Mouse (Mus musculus): Measurements from ENCODE around the gene Mcub. TPM values are rescaled to one million over a fixed set of nuclear protein-coding genes. Genes with fewer than 3 reads are reported as not detected.

Mcub gene
- polyA plus RNA-seq, 1 experiment from 2014 or later, result 8.7 TPM

- WGBS, result 66% methylated on average over 7 of the region's 7 CpGs
- no peaks in the 10 kb centered on the region for H3K27me3 ChIP-seq (ENCODE audit: control insufficient read depth, insufficient read depth, low read length)
- ATAC-seq (ENCODE audit: low FRiP score, low TSS enrichment), result peak; percentile 53; the same call in 1 of the 2 replicates
Observed at GRCm38 (mm10) chr3:129998001-129998400, 28.0 kb upstream of the Mcub start.

DNA sequence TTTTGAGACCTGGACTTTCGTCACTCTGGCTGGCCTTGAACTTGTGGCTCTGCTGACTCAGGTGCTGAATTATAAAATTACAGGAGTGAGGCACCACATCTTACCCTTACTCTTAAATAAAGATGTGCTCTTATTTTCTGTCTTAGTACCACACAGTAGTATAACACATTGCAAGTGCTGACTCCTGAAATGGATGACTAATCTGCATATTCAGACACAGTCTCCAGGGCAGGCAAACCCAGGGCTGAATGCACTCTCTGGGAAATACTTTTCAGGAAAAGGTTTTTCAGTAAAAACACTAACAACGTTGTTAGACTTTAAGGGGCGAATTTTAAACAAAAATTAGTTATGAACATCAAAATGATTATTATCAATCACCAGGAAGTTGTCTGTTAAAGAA is 27.3 kb upstream of the Mcub start:
- TF ChIP-seq EP300 (optimal IDR thresholded peaks at IDR 0.05), result no peak
- no peaks in the 10 kb centered on the region for H3K9me3 ChIP-seq (ENCODE audit: control insufficient read depth, low read length)
- no peak overlapping the region for H3K4me2 ChIP-seq (replicated peaks; ENCODE audit: low read depth)
- H3K27me3 ChIP-seq (ENCODE audit: control insufficient read depth, insufficient read depth, low read length), result no peaks in the 10 kb centered on the region
- no peak overlapping the region for H3K9ac ChIP-seq (ENCODE audit: low read length)
- DNase-seq (ENCODE audit: low spot score) (no peak), ATAC-seq (ENCODE audit: low FRiP score, low TSS enrichment) (no peak)
- no peak overlapping the region for H3K4me3 ChIP-seq (ENCODE audit: low read depth, low read length)
- H3K4me1 ChIP-seq (replicated peaks; ENCODE audit: control insufficient read depth, insufficient read depth), result no peaks in the 10 kb centered on the region
- no peak overlapping the region for H3K27ac ChIP-seq (replicated peaks)
- H3K36me3 ChIP-seq (ENCODE audit: control insufficient read depth, insufficient read depth, low read length), result peaks cover 31% of the 10 kb centered on the region
- WGBS, result 80% methylated on average over 3 of the region's 3 CpGs

More at GRCm38 (mm10) chr3:129998001-129998400, 28.0 kb upstream of the Mcub start:
- Histone ChIP-seq H3K9me3 (ENCODE audit: control insufficient read depth, low read length) (no peaks in the 10 kb centered on the region), H3K4me1 (replicated peaks; ENCODE audit: control insufficient read depth, insufficient read depth) (no peaks in the 10 kb centered on the region), H3K4me2 (replicated peaks; ENCODE audit: low read depth) (no peak overlapping the region), H3K27ac (replicated peaks) (no peak overlapping the region), H3K4me3 (ENCODE audit: low read depth, low read length) (no peak overlapping the region), H3K36me3 (ENCODE audit: control insufficient read depth, insufficient read depth, low read length) (peaks cover 33% of the 10 kb centered on the region), H3K9ac (ENCODE audit: low read length) (no peak overlapping the region)
- TF ChIP-seq EP300 (optimal IDR thresholded peaks at IDR 0.05), result no peak
- no peak for TF ChIP-seq CTCF (IDR thresholded peaks at IDR 0.05; ENCODE audit: low read depth)
- DNase-seq (ENCODE audit: low spot score), result no peak

GRCm38 (mm10) chr3:129987297-129987696 is 17.3 kb upstream of the Mcub start:
- Histone ChIP-seq H3K4me2 (replicated peaks; ENCODE audit: low read depth) (no peak overlapping the region), H3K4me1 (replicated peaks; ENCODE audit: control insufficient read depth, insufficient read depth) (no peaks in the 10 kb centered on the region), H3K9me3 (ENCODE audit: control insufficient read depth, low read length) (no peaks in the 10 kb centered on the region), H3K27ac (replicated peaks) (no peak overlapping the region), H3K27me3 (ENCODE audit: control insufficient read depth, insufficient read depth, low read length) (no peaks in the 10 kb centered on the region), H3K36me3 (ENCODE audit: control insufficient read depth, insufficient read depth, low read length) (peaks cover 39% of the 10 kb centered on the region), H3K4me3 (ENCODE audit: low read depth, low read length) (no peak overlapping the region), H3K9ac (ENCODE audit: low read length) (no peak overlapping the region)
- TF ChIP-seq EP300 (optimal IDR thresholded peaks at IDR 0.05), result no peak
- no peak for TF ChIP-seq CTCF (IDR thresholded peaks at IDR 0.05; ENCODE audit: low read depth)
- ATAC-seq (ENCODE audit: low FRiP score, low TSS enrichment) (no peak), DNase-seq (ENCODE audit: low spot score) (no peak)
- WGBS, result 95% methylated on average over 13 of the region's 13 CpGs

DNA sequence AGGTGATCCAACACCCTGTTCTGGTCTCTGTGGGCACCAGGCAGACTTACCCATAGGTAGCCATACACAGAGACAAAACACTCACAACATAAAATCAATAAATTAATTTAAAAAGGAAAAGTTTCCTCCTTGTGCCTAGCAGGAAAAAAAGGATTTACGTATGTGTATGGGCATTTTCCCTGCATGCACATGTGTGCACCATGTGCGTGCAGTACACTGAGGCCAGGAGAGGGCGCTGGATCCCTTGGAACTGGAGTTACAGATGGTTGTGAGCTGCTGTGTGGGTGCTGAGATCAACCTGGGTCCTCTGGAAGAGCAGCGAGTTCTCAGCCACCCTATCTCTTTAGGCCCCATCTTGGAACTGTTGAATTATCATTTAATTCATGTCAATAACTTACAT is 15.3 kb upstream of the Mcub start:
- Histone ChIP-seq H3K9ac (ENCODE audit: low read length) (no peak overlapping the region), H3K4me2 (replicated peaks; ENCODE audit: low read depth) (no peak overlapping the region), H3K4me3 (ENCODE audit: low read depth, low read length) (no peak overlapping the region), H3K27ac (replicated peaks) (no peak overlapping the region), H3K9me3 (ENCODE audit: control insufficient read depth, low read length) (no peaks in the 10 kb centered on the region), H3K27me3 (ENCODE audit: control insufficient read depth, insufficient read depth, low read length) (no peaks in the 10 kb centered on the region), H3K4me1 (replicated peaks; ENCODE audit: control insufficient read depth, insufficient read depth) (no peaks in the 10 kb centered on the region), H3K36me3 (ENCODE audit: control insufficient read depth, insufficient read depth, low read length) (peaks cover 37% of the 10 kb centered on the region)
- no peak for DNase-seq (ENCODE audit: low spot score)
- TF ChIP-seq EP300 (optimal IDR thresholded peaks at IDR 0.05), result no peak
- peak; percentile 45 for TF ChIP-seq CTCF (IDR thresholded peaks at IDR 0.05; ENCODE audit: low read depth)
- WGBS, result 91% methylated on average over 4 of the region's 4 CpGs
- ATAC-seq (ENCODE audit: low FRiP score, low TSS enrichment), result no peak

DNA sequence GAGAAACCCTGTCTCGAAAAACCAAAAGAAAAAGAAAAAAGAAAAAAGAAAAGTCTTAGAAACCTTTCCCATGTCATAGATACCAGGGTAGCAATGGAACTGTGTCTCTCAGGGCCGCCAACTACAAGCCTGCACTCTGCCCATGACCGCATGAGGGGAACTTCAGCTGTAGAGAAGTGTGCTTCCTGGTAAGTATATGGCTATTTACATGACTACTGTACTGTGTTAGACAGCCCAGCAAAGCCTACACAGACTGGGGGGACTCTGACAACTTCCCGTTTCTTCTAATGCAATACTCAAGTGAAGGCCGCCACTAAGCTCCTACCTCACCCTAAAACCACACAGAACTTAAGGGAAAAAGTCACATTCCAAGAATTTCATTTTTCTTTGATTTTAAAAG is 14.8 kb upstream of the Mcub start:
- H3K4me1 ChIP-seq (replicated peaks; ENCODE audit: control insufficient read depth, insufficient read depth), result no peaks in the 10 kb centered on the region
- DNase-seq (ENCODE audit: low spot score), result no peak
- no peak overlapping the region for H3K4me3 ChIP-seq (ENCODE audit: low read depth, low read length)
- H3K4me2 ChIP-seq (replicated peaks; ENCODE audit: low read depth), result no peak overlapping the region
- H3K27me3 ChIP-seq (ENCODE audit: control insufficient read depth, insufficient read depth, low read length), result no peaks in the 10 kb centered on the region
- H3K9ac ChIP-seq (ENCODE audit: low read length), result no peak overlapping the region
- TF ChIP-seq EP300 (optimal IDR thresholded peaks at IDR 0.05) (no peak), CTCF (IDR thresholded peaks at IDR 0.05; ENCODE audit: low read depth) (no peak)
- WGBS, result 91% methylated on average over 5 of the region's 5 CpGs
- ATAC-seq (ENCODE audit: low FRiP score, low TSS enrichment), result no peak
- peaks cover 35% of the 10 kb centered on the region for H3K36me3 ChIP-seq (ENCODE audit: control insufficient read depth, insufficient read depth, low read length)
- H3K27ac ChIP-seq (replicated peaks), result no peak overlapping the region
- H3K9me3 ChIP-seq (ENCODE audit: control insufficient read depth, low read length), result no peaks in the 10 kb centered on the region

- Histone ChIP-seq H3K4me2 (replicated peaks; ENCODE audit: low read depth) (no peak overlapping the region), H3K4me1 (replicated peaks; ENCODE audit: control insufficient read depth, insufficient read depth) (no peaks in the 10 kb centered on the region), H3K9me3 (ENCODE audit: control insufficient read depth, low read length) (no peaks in the 10 kb centered on the region), H3K27ac (replicated peaks) (no peak overlapping the region), H3K4me3 (ENCODE audit: low read depth, low read length) (no peak overlapping the region), H3K36me3 (ENCODE audit: control insufficient read depth, insufficient read depth, low read length) (peaks cover 23% of the 10 kb centered on the region), H3K27me3 (ENCODE audit: control insufficient read depth, insufficient read depth, low read length) (no peaks in the 10 kb centered on the region), H3K9ac (ENCODE audit: low read length) (no peak overlapping the region)
- DNase-seq (ENCODE audit: low spot score) (no peak), ATAC-seq (ENCODE audit: low FRiP score, low TSS enrichment) (no peak)
- WGBS, result 60% methylated on average over 5 of the region's 5 CpGs
- TF ChIP-seq EP300 (optimal IDR thresholded peaks at IDR 0.05) (no peak), CTCF (IDR thresholded peaks at IDR 0.05; ENCODE audit: low read depth) (no peak)
Observed at GRCm38 (mm10) chr3:129982271-129982670, 12.3 kb upstream of the Mcub start.

All from stomach, postnatal 0 days (tissue).